Mouse (Mus musculus) CH12.LX (cell line): Measurements from ENCODE around the gene Ston1. TPM values are rescaled to one million over a fixed set of nuclear protein-coding genes. Genes with fewer than 3 reads are reported as not detected.
A peak's percentile ranks its signal among the peaks of the same experiment; 100 is the strongest.

Experiments used
- DNase-seq: peaks from one replicate; pipeline ENCODE4 v3.0.0-alpha.2; 2013; ENCODE audit errors: extremely low read depth
- H3K27ac ChIP-seq: 2 replicates; pipeline ENCODE4 v1.5.1; 2012; ENCODE audit warnings: low read depth, mild to moderate bottlenecking, control low read depth, moderate library complexity; ENCODE audit not compliant: insufficient read depth
- H3K27me3 ChIP-seq: replicated peaks from 2 replicates; pipeline ENCODE3; 2012; ENCODE audit warnings: inconsistent platforms
- H3K36me3 ChIP-seq, 2 experiments: replicated peaks in 1 of 2; 2 replicates each; pipeline versions ENCODE3 to v1.6.1; 2012; ENCODE audit warnings: inconsistent platforms in 1 of 2, low read length in 1 of 2, mild to moderate bottlenecking in 1 of 2, mixed read lengths in 1 of 2, moderate library complexity in 1 of 2; ENCODE audit not compliant: control insufficient read depth in 1 of 2, insufficient read depth in 1 of 2
- H3K4me1 ChIP-seq, 2 experiments: 2 replicates each; pipeline ENCODE4 v1.6.1; 2012; ENCODE audit warnings: inconsistent platforms in 1 of 2, moderate library complexity in 1 of 2; ENCODE audit not compliant: insufficient read depth in 2 of 2, control insufficient read depth in 1 of 2
- H3K4me2 ChIP-seq: 2 replicates; pipeline ENCODE4 v1.6.1; 2012; ENCODE audit warnings: low read depth, mild to moderate bottlenecking, control low read depth; ENCODE audit not compliant: poor library complexity, insufficient read depth, severe bottlenecking
- H3K4me3 ChIP-seq, 3 experiments: fragments of 150-350 bp in 1 of 3; sonication (generic) in 1 of 3; replicated peaks in 1 of 3; 2 replicates each; pipeline versions ENCODE3 to v1.5.1; 2011 to 2012; ENCODE audit warnings: low read depth in 2 of 3, low read length in 2 of 3, mild to moderate bottlenecking in 2 of 3, moderate library complexity in 2 of 3, control low read depth in 1 of 3, improper control_type of control experiment in 1 of 3, inconsistent platforms in 1 of 3, mixed read lengths in 1 of 3; ENCODE audit not compliant: poor library complexity in 1 of 3
- H3K79me2 ChIP-seq: replicated peaks from 2 replicates; pipeline ENCODE4 v1.6.1; 2012; ENCODE audit warnings: mild to moderate bottlenecking, moderate library complexity; ENCODE audit not compliant: control insufficient read depth, poor library complexity, insufficient read depth, severe bottlenecking; ENCODE audit errors: extremely low read depth
- H3K9ac ChIP-seq: 2 replicates; pipeline ENCODE4 v1.6.1; 2012; ENCODE audit warnings: low read depth, mild to moderate bottlenecking, control low read depth, moderate library complexity; ENCODE audit not compliant: insufficient read depth
- H3K9me3 ChIP-seq: replicated peaks from 2 replicates; pipeline ENCODE3; 2012; ENCODE audit warnings: low read length, inconsistent platforms, mixed read lengths
- BHLHE40 ChIP-seq: IDR thresholded peaks from 2 replicates; pipeline ENCODE4 v1.6.1; 2011; ENCODE audit warnings: mild to moderate bottlenecking, low read depth, low read length, improper control_type of control experiment
- CHD1 ChIP-seq: IDR thresholded peaks from 2 replicates; pipeline ENCODE4 v1.6.1; 2012; ENCODE audit warnings: low read depth, low read length, improper control_type of control experiment, inconsistent platforms
- ELF1 ChIP-seq: IDR thresholded peaks from 2 replicates; pipeline ENCODE4 v1.6.1; 2014; ENCODE audit warnings: low read depth, mild to moderate bottlenecking, inconsistent platforms, low read length, improper control_type of control experiment
- EP300 ChIP-seq: IDR thresholded peaks from 2 replicates; pipeline ENCODE4 v1.6.1; 2011; ENCODE audit warnings: low read length, improper control_type of control experiment
- HCFC1 ChIP-seq: IDR thresholded peaks from 2 replicates; pipeline ENCODE4 v1.6.1; 2012; ENCODE audit warnings: low read depth, mild to moderate bottlenecking, inconsistent platforms, low read length, improper control_type of control experiment
- IRF4 ChIP-seq: IDR thresholded peaks from 2 replicates; pipeline ENCODE4 v1.6.1; 2014; ENCODE audit warnings: low read depth, mild to moderate bottlenecking, inconsistent platforms, low read length, improper control_type of control experiment
- JUN ChIP-seq: IDR thresholded peaks from 2 replicates; pipeline ENCODE4 v1.6.1; 2011; ENCODE audit warnings: low read depth, mild to moderate bottlenecking, low read length, improper control_type of control experiment, moderate library complexity; ENCODE audit not compliant: insufficient read depth
- JUND ChIP-seq: conservative IDR thresholded peaks from 2 replicates; pipeline ENCODE4 v1.6.1; 2011; ENCODE audit warnings: low read depth, low read length, improper control_type of control experiment
- KAT2A ChIP-seq: IDR thresholded peaks from 2 replicates; pipeline ENCODE4 v1.6.1; 2012; ENCODE audit warnings: low read length, improper control_type of control experiment, inconsistent platforms; ENCODE audit not compliant: insufficient replicate concordance
- MEF2A ChIP-seq: IDR thresholded peaks from 2 replicates; pipeline ENCODE4 v1.6.1; 2014; ENCODE audit warnings: low read depth, mild to moderate bottlenecking, inconsistent platforms, low read length, improper control_type of control experiment, borderline replicate concordance
- MXI1 ChIP-seq: IDR thresholded peaks from 2 replicates; pipeline ENCODE4 v1.6.1; 2011; ENCODE audit warnings: mild to moderate bottlenecking, low read depth, low read length, improper control_type of control experiment
- MYC ChIP-seq: IDR thresholded peaks from 2 replicates; pipeline ENCODE4 v1.6.1; 2011; ENCODE audit warnings: low read depth, mild to moderate bottlenecking, improper control_type of control experiment, low read length
- NRF1 ChIP-seq: IDR thresholded peaks from 2 replicates; pipeline ENCODE4 v1.6.1; 2014; ENCODE audit warnings: low read depth, mild to moderate bottlenecking, inconsistent platforms, low read length, improper control_type of control experiment, moderate library complexity
- PAX5 ChIP-seq: IDR thresholded peaks from 2 replicates; pipeline ENCODE4 v1.6.1; 2012; ENCODE audit warnings: low read length, inconsistent platforms, mixed read lengths
- POLR2A ChIP-seq: IDR thresholded peaks from 2 replicates; pipeline ENCODE4 v1.6.1; 2011; ENCODE audit warnings: low read depth, mild to moderate bottlenecking, improper control_type of control experiment, low read length
- SIN3A ChIP-seq: IDR thresholded peaks from 2 replicates; pipeline ENCODE4 v1.6.1; 2012; ENCODE audit warnings: low read length, improper control_type of control experiment, inconsistent platforms
- TBP ChIP-seq: conservative IDR thresholded peaks from 2 replicates; pipeline ENCODE4 v1.6.1; 2011; ENCODE audit warnings: low read depth, low read length, improper control_type of control experiment
- TCF12 ChIP-seq: IDR thresholded peaks from 2 replicates; pipeline ENCODE4 v1.6.1; 2014; ENCODE audit warnings: low read depth, mild to moderate bottlenecking, inconsistent platforms, low read length, improper control_type of control experiment
- UBTF ChIP-seq: IDR thresholded peaks from 2 replicates; pipeline ENCODE4 v1.6.1; 2012; ENCODE audit warnings: low read depth, mild to moderate bottlenecking, inconsistent platforms, low read length, improper control_type of control experiment, moderate library complexity
- USF1 ChIP-seq: IDR thresholded peaks from 2 replicates; pipeline ENCODE4 v1.6.1; 2014; ENCODE audit warnings: low read depth, mild to moderate bottlenecking, inconsistent platforms, low read length, improper control_type of control experiment
- ZC3H11A ChIP-seq: IDR thresholded peaks from 2 replicates; pipeline ENCODE4 v1.6.1; 2012; ENCODE audit warnings: low read depth, mild to moderate bottlenecking, inconsistent platforms, low read length, improper control_type of control experiment
- dilution Hi-C: fragments of 300-500 bp; cut with MboI; formaldehyde crosslinking; loops from 2 replicates; pipeline ENCODE4 v1.14.3; 2020; ENCODE audit warnings: low sequenced_read_pairs; ENCODE audit not compliant: extremely low pct_unique_long_range_greater_than_20kb, extremely low pct_ligation_motif_present
- in situ Hi-C: fragments of 300-500 bp; cut with MboI; formaldehyde crosslinking; loops from 3 replicates; pipeline ENCODE4 v1.14.3; 2019; ENCODE audit warnings: low sequenced_read_pairs, low pct_ligation_motif_present, low pct_unique_long_range_greater_than_20kb, mixed read lengths
- polyA plus RNA-seq: library from polyadenylated mRNA; unstranded; fragments of >175 nt; gene quantifications from 2 replicates; pipeline ENCODE4 v1.2.1, GENCODE M21; 2012; ENCODE audit warnings: low read depth; ENCODE audit not compliant: insufficient read length
- total RNA-seq, 2 experiments: library from RNA; depleted of rRNA; stranded (reverse); fragments of 300-350 nt in 1 of 2; fragments of >200 nt in 1 of 2; gene quantifications; 2 replicates each; pipeline ENCODE4 v1.2.3; 2012 to 2014

Gene Ston1
- total and polyA plus RNA-seq, 3 experiments = 0.98 to 6.0 (median 1.1) TPM

- peaks cover 4% of the 10 kb centered on the region for H3K9me3 ChIP-seq
- dilution Hi-C loops = no loop called here
- TF ChIP-seq POLR2A (no peak), JUN (no peak), CHD1 (no peak), TCF12 (no peak), MEF2A (no peak), UBTF (no peak), TBP (no peak), EP300 (no peak), MXI1 (no peak), BHLHE40 (no peak), NRF1 (no peak), PAX5 (no peak), MYC (no peak), ELF1 (no peak), HCFC1 (no peak), KAT2A (no peak), ZC3H11A (no peak), SIN3A (no peak)
- TF ChIP-seq, all 38 proteins: peak for 0
- H3K27ac ChIP-seq = no peak overlapping the region
- no peak for DNase-seq
- H3K9ac ChIP-seq = no peak overlapping the region
- H3K4me1 ChIP-seq = peaks cover 5 to 20% of the 10 kb centered on the region in 2 experiments
- no peak overlapping the region for H3K4me2 ChIP-seq
- H3K79me2 ChIP-seq = no peaks in the 10 kb centered on the region
- no peaks in the 10 kb centered on the region for H3K27me3 ChIP-seq
- H3K4me3 ChIP-seq = no peak overlapping the region
- H3K36me3 ChIP-seq = peaks cover 0 to 20% of the 10 kb centered on the region in 2 experiments
- in situ Hi-C loops = loop anchor here (25.0 kb wide), 1 partner anchor 383 kb away; no protein-coding TSS in a partner anchor
Measured at GRCm38 (mm10) chr17:88644876-88645275, 47.4 kb downstream of the Ston1 start.

- Histone ChIP-seq H3K36me3 (peaks cover 0 to 18% of the 10 kb centered on the region in 2 experiments), H3K4me3 (no peak overlapping the region), H3K9me3 (peaks cover 4% of the 10 kb centered on the region), H3K27me3 (no peaks in the 10 kb centered on the region), H3K27ac (no peak overlapping the region), H3K9ac (no peak overlapping the region), H3K4me1 (peaks cover 5 to 19% of the 10 kb centered on the region in 2 experiments)
- peak; percentile 42 for DNase-seq
- dilution Hi-C loops = no loop called here
- TF ChIP-seq JUND (no peak), USF1 (no peak), IRF4 (0 out of 2 replicates have a peak, but pooled peaks have one; percentile 27)
- TF ChIP-seq, all 38 proteins: peak for 1
- Histone ChIP-seq H3K79me2 (no peaks in the 10 kb centered on the region), H3K4me2 (no peak overlapping the region)
- in situ Hi-C loops = loop anchor here (25.0 kb wide), 1 partner anchor 383 kb away; no protein-coding TSS in a partner anchor
Measured at GRCm38 (mm10) chr17:88645299-88645698, 47.8 kb downstream of the Ston1 start.
